Mouse (Mus musculus) C2C12 (cell line): ENCODE data around the gene Nfkbiz.

Experiments used
- CEBPB ChIP-seq: IDR thresholded peaks from one replicate; pipeline ENCODE4 v1.6.1; 2011; ENCODE audit warnings: low read depth, mild to moderate bottlenecking, control low read depth, moderate library complexity
- CTCF ChIP-seq: IDR thresholded peaks from one replicate; pipeline ENCODE4 v1.5.1; 2011; ENCODE audit not compliant: control insufficient read depth, insufficient read depth, insufficient read length
- MAX ChIP-seq: IDR thresholded peaks from one replicate; pipeline ENCODE4 v1.6.1; 2011; ENCODE audit warnings: mild to moderate bottlenecking, control low read depth
- USF1 ChIP-seq: IDR thresholded peaks from one replicate; pipeline ENCODE4 v1.6.1; 2011; ENCODE audit warnings: low read depth, mild to moderate bottlenecking, control low read depth, moderate library complexity

GRCm38 (mm10) chr16:55844847-55845246 lies 6.1 kb upstream of the Nfkbiz start:
- TF ChIP-seq CTCF (no peak), MAX (no peak), USF1 (no peak), CEBPB (no peak)
